Mouse (Mus musculus): ENCODE measurements around the gene Itga11.
"Not testable (repeated sequence)": the region's sequence is repeated elsewhere in the genome, so short reads cannot be mapped to it uniquely, and the experiment has no call there.

The Itga11 gene

GRCm38 (mm10) chr9:62817828-62818614 lies 140.4 kb downstream of the Itga11 start:
- DNase-seq (ENCODE audit: low spot score in 2 of 2) = no peak

- no peak for DNase-seq (ENCODE audit: low spot score in 2 of 2)
These were observed 141.9 kb downstream of the Itga11 start for GRCm38 (mm10) chr9:62819494-62819893.

- DNase-seq (ENCODE audit: low spot score in 2 of 2) = not testable (repeated sequence)
These were observed 142.3 kb downstream of the Itga11 start for GRCm38 (mm10) chr9:62819910-62820309.

GRCm38 (mm10) chr9:62820829-62821228 lies 143.2 kb downstream of the Itga11 start:
- DNase-seq (ENCODE audit: low spot score in 2 of 2) = no peak

- no peak for DNase-seq (ENCODE audit: low spot score in 2 of 2)
These were observed 144.2 kb downstream of the Itga11 start for GRCm38 (mm10) chr9:62821811-62822210.

- DNase-seq (ENCODE audit: low spot score in 2 of 2) = no peak
These were observed 148.3 kb downstream of the Itga11 start for GRCm38 (mm10) chr9:62825791-62826393.

- DNase-seq (ENCODE audit: low spot score in 2 of 2) = no peak
These were observed 148.8 kb downstream of the Itga11 start for GRCm38 (mm10) chr9:62826456-62826855.

- peak in 1 of 2 experiments; percentile 48 for DNase-seq (ENCODE audit: low spot score in 2 of 2)
These were observed 150.5 kb downstream of the Itga11 start for GRCm38 (mm10) chr9:62827939-62828652.

- peak; percentile 93 to 95 for DNase-seq (ENCODE audit: low spot score in 2 of 2)
These were observed 151.0 kb downstream of the Itga11 start for GRCm38 (mm10) chr9:62828662-62829086.

- no peak for DNase-seq (ENCODE audit: low spot score in 2 of 2)
These were observed 152.3 kb downstream of the Itga11 start for GRCm38 (mm10) chr9:62829877-62830276.

All from frontal cortex, postnatal 36 days (tissue).